Mouse (Mus musculus): Measurements from ENCODE around the gene Cryab.

Gene Cryab

DNA sequence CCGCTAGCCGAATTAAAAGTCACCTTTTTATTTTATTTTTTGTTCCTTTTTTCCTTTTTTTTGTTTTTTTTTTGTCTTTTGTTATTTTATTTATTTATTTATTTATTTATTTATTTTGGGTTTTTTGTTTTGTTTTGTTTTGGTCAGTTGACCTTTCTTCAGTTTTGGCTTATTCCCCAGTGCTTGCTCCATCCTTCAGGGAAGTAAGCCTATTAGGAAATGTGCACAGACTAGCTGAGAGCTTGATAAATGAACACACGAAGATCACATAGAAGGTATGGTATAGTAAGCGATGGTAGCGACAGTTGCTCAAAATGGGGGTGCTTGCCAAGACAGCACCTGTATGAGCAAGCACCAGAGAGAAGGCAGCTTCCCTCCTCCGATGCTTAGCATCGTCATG lies 46.5 kb downstream of the Cryab start:
- DNase-seq (ENCODE audit: low read depth, low spot score), result no peak

GRCm38 (mm10) chr9:50798368-50798767 lies 47.2 kb downstream of the Cryab start:
- DNase-seq (ENCODE audit: low read depth, low spot score), result no peak

DNA sequence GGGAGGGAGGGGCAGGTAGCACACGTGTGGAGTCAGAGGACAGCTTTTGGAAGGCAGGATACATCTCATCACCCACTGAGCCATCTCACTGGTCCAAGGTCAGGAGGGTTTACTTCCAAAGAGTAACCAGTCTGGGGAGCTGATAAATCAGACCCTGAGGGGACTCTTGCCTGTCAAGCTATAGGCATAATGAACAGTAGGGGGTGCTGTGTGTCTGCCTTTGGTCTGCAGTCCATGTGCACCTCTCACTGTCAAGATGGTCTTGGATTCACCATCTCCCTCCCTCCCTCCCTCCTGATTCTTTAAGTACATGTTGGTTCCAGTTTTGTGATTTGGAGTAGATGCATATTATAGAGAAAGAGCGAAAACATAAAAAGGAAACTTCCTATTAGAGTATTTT lies 49.9 kb downstream of the Cryab start:
- DNase-seq (ENCODE audit: low read depth, low spot score), result peak; percentile 66

- no peak for DNase-seq (ENCODE audit: low read depth, low spot score)
These were observed 52.0 kb downstream of the Cryab start for GRCm38 (mm10) chr9:50803055-50803671.
